Mouse (Mus musculus): ENCODE measurements around the gene Mboat2. TPM values are rescaled to one million over a fixed set of nuclear protein-coding genes. Genes with fewer than 3 reads are reported as not detected.
A peak's percentile ranks its signal among the peaks of the same experiment; 100 is the strongest.

Mboat2 gene
- total RNA-seq, 2 experiments from 2014 or later, result 68.9 to 84.2 TPM

GRCm38 (mm10) chr12:24933206-24933775 is 102.6 kb downstream of the Mboat2 start:
- DNase-seq (ENCODE audit: low spot score in 2 of 2), result no peak
- intact Hi-C loops (cut with DNase I), result no loop called here

- intact Hi-C loops (cut with DNase I), result no loop called here
- no peak for DNase-seq (ENCODE audit: low spot score in 2 of 2)
Observed at GRCm38 (mm10) chr12:24933996-24934395, 103.3 kb downstream of the Mboat2 start.

- no peak for DNase-seq (ENCODE audit: low spot score in 2 of 2)
- intact Hi-C loops (cut with DNase I), result no loop called here
Observed at GRCm38 (mm10) chr12:24936281-24936680, 105.6 kb downstream of the Mboat2 start.

- intact Hi-C loops (cut with DNase I), result no loop called here
- no peak for DNase-seq (ENCODE audit: low spot score in 2 of 2)
Observed at GRCm38 (mm10) chr12:24939372-24939771, 108.7 kb downstream of the Mboat2 start.

- intact Hi-C loops (cut with DNase I), result loop anchor here (10.0 kb wide), 1 partner anchor 108 kb away; the partner anchor contains the start of gene Mboat2
- DNase-seq (ENCODE audit: low spot score in 2 of 2), result no peak
Observed at GRCm38 (mm10) chr12:24942619-24943287, 112.1 kb downstream of the Mboat2 start.

- intact Hi-C loops (cut with DNase I), result loop anchor here (10.0 kb wide), 1 partner anchor 109 kb away; the partner anchor contains the start of gene Mboat2
- DNase-seq (ENCODE audit: low spot score in 2 of 2), result peak in 1 of 2 experiments; percentile 27
Observed at GRCm38 (mm10) chr12:24943427-24943826, 112.7 kb downstream of the Mboat2 start.

- intact Hi-C loops (cut with DNase I), result loop anchor here (10.0 kb wide), 1 partner anchor 110 kb away; the partner anchor contains the start of gene Mboat2
- no peak for DNase-seq (ENCODE audit: low spot score in 2 of 2)
Observed at GRCm38 (mm10) chr12:24944597-24944996, 113.9 kb downstream of the Mboat2 start.

- intact Hi-C loops (cut with DNase I), result loop anchor here (10.0 kb wide), 1 partner anchor 112 kb away; the partner anchor contains the start of gene Mboat2
- DNase-seq (ENCODE audit: low spot score in 2 of 2), result no peak
Observed at GRCm38 (mm10) chr12:24947065-24947464, 116.4 kb downstream of the Mboat2 start.

GRCm38 (mm10) chr12:24948344-24948743 is 117.7 kb downstream of the Mboat2 start:
- intact Hi-C loops (cut with DNase I), result loop anchor here (1.0 to 10.0 kb wide), 2 partner anchors 114 to 240 kb away; partner anchors contain the start of genes Mboat2 and Rrm2
- peak; percentile 45 to 54 for DNase-seq (ENCODE audit: low spot score in 2 of 2)

GRCm38 (mm10) chr12:24950376-24951046 is 119.8 kb downstream of the Mboat2 start:
- no peak for DNase-seq (ENCODE audit: low spot score in 2 of 2)
- intact Hi-C loops (cut with DNase I), result no loop called here

- intact Hi-C loops (cut with DNase I), result loop anchor here (1.0 kb wide), 1 partner anchor 242 kb away; no protein-coding TSS in a partner anchor
Observed at GRCm38 (mm10) chr12:24952147-24952546, 121.5 kb downstream of the Mboat2 start.

GRCm38 (mm10) chr12:24955137-24955536 is 124.5 kb downstream of the Mboat2 start:
- DNase-seq (ENCODE audit: low spot score in 2 of 2), result no peak
- intact Hi-C loops (cut with DNase I), result no loop called here

More at GRCm38 (mm10) chr12:24952147-24952546, 121.5 kb downstream of the Mboat2 start:
- peak; percentile 47 to 60 for DNase-seq (ENCODE audit: low spot score in 2 of 2)

- DNase-seq (ENCODE audit: low spot score in 2 of 2), result no peak
- intact Hi-C loops (cut with DNase I), result no loop called here
Observed at GRCm38 (mm10) chr12:24958526-24958925, 127.8 kb downstream of the Mboat2 start.

GRCm38 (mm10) chr12:24961821-24962220 is 131.1 kb downstream of the Mboat2 start:
- intact Hi-C loops (cut with DNase I), result no loop called here
- no peak for DNase-seq (ENCODE audit: low spot score in 2 of 2)

GRCm38 (mm10) chr12:24962362-24962967 is 131.8 kb downstream of the Mboat2 start:
- intact Hi-C loops (cut with DNase I), result no loop called here
- no peak for DNase-seq (ENCODE audit: low spot score in 2 of 2)

- intact Hi-C loops (cut with DNase I), result no loop called here
- no peak for DNase-seq (ENCODE audit: low spot score in 2 of 2)
Observed at GRCm38 (mm10) chr12:24963393-24964022, 132.8 kb downstream of the Mboat2 start.

GRCm38 (mm10) chr12:24965406-24965805 is 134.7 kb downstream of the Mboat2 start:
- peak in 1 of 2 experiments; percentile 67 for DNase-seq (ENCODE audit: low spot score in 2 of 2)
- intact Hi-C loops (cut with DNase I), result no loop called here

GRCm38 (mm10) chr12:24966046-24966445 is 135.4 kb downstream of the Mboat2 start:
- intact Hi-C loops (cut with DNase I), result no loop called here
- no peak for DNase-seq (ENCODE audit: low spot score in 2 of 2)

- intact Hi-C loops (cut with DNase I), result no loop called here
- DNase-seq (ENCODE audit: low spot score in 2 of 2), result no peak
Observed at GRCm38 (mm10) chr12:24971490-24972200, 141.0 kb downstream of the Mboat2 start.

Data from left cerebral cortex, postnatal 25 days (tissue).